Mouse (Mus musculus): Measurements from ENCODE around the gene C1qtnf9. TPM values are rescaled to one million over a fixed set of nuclear protein-coding genes. Genes with fewer than 3 reads are reported as not detected.

The C1qtnf9 gene
- polyA plus RNA-seq, 1 experiment from 2014 or later = not detected

DNA sequence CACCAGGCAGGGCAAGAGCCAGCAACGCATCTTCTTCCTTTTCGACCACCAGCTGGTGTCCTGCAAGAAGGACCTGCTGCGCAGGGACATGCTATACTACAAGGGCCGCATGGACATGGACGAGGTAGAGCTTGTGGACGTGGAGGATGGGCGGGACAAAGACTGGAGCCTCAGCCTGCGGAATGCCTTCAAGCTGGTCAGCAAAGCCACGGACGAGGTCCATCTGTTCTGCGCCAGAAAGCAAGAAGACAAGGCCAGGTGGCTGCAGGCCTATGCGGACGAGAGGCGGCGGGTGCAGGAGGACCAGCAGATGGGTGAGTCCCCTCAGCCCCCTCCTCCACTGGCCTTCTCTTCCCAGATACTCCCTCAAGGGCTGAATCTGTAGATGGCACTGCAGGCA, 11.7 kb upstream of the C1qtnf9 start:
- DNase-seq (ENCODE audit: low spot score) = no peak
- no peaks in the 10 kb centered on the region for H3K27me3 ChIP-seq (ENCODE audit: control insufficient read depth, insufficient read depth, low read length)
- no peaks in the 10 kb centered on the region for H3K4me1 ChIP-seq (replicated peaks; ENCODE audit: control insufficient read depth, insufficient read depth, low read length)
- H3K4me3 ChIP-seq (replicated peaks; ENCODE audit: low read length) = no peak overlapping the region
- H3K4me2 ChIP-seq (replicated peaks) = no peak overlapping the region
- no peak overlapping the region for H3K27ac ChIP-seq
- no peaks in the 10 kb centered on the region for H3K9me3 ChIP-seq (ENCODE audit: control insufficient read depth, low read length)
- H3K36me3 ChIP-seq (replicated peaks; ENCODE audit: control insufficient read depth, insufficient read depth) = peaks cover 25% of the 10 kb centered on the region
- ATAC-seq (ENCODE audit: low FRiP score) = no peak
- WGBS = 92% methylated on average over 15 of the region's 15 CpGs
- H3K9ac ChIP-seq = no peak overlapping the region

DNA sequence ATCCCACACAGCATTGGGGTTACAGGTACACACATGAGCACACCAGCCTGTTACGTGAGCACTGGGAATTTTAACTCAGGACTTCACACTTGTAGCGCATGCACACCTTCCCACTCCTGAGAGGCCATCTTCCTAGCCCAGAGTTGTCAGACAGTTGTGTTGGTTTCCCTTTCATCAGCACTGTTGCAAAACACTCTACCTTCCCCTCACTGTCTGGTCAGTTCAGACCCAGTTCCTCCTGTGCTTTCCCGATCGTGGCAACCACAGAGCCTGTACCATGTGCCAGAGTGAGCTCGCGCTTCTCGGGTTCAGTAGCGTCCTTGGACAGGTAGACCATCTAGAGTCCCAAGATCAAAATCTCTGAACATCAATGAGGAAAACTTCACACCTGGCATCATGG, 10.7 kb upstream of the C1qtnf9 start:
- no peaks in the 10 kb centered on the region for H3K9me3 ChIP-seq (ENCODE audit: control insufficient read depth, low read length)
- H3K27me3 ChIP-seq (ENCODE audit: control insufficient read depth, insufficient read depth, low read length) = no peaks in the 10 kb centered on the region
- WGBS = 95% methylated on average over 8 of the region's 8 CpGs
- peaks cover 25% of the 10 kb centered on the region for H3K36me3 ChIP-seq (replicated peaks; ENCODE audit: control insufficient read depth, insufficient read depth)
- H3K9ac ChIP-seq = no peak overlapping the region
- ATAC-seq (ENCODE audit: low FRiP score) (no peak), DNase-seq (ENCODE audit: low spot score) (no peak)
- no peaks in the 10 kb centered on the region for H3K4me1 ChIP-seq (replicated peaks; ENCODE audit: control insufficient read depth, insufficient read depth, low read length)
- H3K4me2 ChIP-seq (replicated peaks) = no peak overlapping the region
- no peak overlapping the region for H3K4me3 ChIP-seq (replicated peaks; ENCODE audit: low read length)
- no peak overlapping the region for H3K27ac ChIP-seq

DNA sequence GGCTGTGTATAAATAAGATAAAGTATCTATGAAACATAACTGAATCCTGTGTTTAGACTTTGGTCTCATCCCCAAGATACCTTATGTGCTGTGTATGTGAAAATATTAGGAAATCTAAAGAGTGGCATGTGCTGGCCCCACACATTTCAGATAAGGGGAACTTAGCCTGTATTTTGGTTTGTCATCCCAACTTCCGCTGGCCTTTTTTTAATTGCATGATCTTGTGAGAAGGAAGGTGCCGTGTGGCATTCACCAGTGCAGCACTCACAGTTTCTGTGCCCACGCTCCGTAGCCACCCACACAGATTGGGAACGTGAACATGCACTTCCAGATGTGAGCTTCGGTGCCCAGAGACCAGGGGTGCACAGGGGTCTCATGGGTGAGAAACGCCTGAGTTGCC, 10.2 kb upstream of the C1qtnf9 start:
- Histone ChIP-seq H3K36me3 (replicated peaks; ENCODE audit: control insufficient read depth, insufficient read depth) (peaks cover 25% of the 10 kb centered on the region), H3K27me3 (ENCODE audit: control insufficient read depth, insufficient read depth, low read length) (no peaks in the 10 kb centered on the region), H3K27ac (no peak overlapping the region), H3K4me2 (replicated peaks) (no peak overlapping the region), H3K9ac (no peak overlapping the region), H3K4me1 (replicated peaks; ENCODE audit: control insufficient read depth, insufficient read depth, low read length) (no peaks in the 10 kb centered on the region), H3K4me3 (replicated peaks; ENCODE audit: low read length) (no peak overlapping the region), H3K9me3 (ENCODE audit: control insufficient read depth, low read length) (no peaks in the 10 kb centered on the region)
- WGBS = 92% methylated on average over 7 of the region's 7 CpGs
- ATAC-seq (ENCODE audit: low FRiP score) = no peak
- DNase-seq (ENCODE audit: low spot score) = no peak

DNA sequence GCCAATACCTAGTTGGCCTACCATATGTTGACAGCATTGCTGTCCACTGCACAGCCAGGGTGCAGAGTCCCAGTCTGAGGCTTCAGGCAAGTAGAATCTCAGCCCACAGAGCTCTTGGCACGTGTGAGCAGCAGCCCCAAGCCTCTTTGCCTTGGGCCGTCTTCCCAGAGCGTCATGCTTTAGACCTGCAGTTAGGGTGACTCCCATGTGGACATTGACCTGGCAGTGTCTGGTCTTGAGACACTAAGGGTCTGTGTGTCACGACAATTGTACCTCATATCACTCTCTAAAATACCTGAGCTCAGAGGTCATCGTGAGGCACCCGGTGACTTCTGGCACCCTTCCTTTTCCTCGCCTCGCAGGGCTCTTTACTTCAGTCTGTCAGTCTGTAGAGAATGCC, 8.8 kb upstream of the C1qtnf9 start:
- Histone ChIP-seq H3K27ac (no peak overlapping the region), H3K9me3 (ENCODE audit: control insufficient read depth, low read length) (no peaks in the 10 kb centered on the region), H3K4me1 (replicated peaks; ENCODE audit: control insufficient read depth, insufficient read depth, low read length) (no peaks in the 10 kb centered on the region), H3K27me3 (ENCODE audit: control insufficient read depth, insufficient read depth, low read length) (no peaks in the 10 kb centered on the region), H3K9ac (no peak overlapping the region), H3K4me2 (replicated peaks) (no peak overlapping the region), H3K36me3 (replicated peaks; ENCODE audit: control insufficient read depth, insufficient read depth) (peaks cover 25% of the 10 kb centered on the region), H3K4me3 (replicated peaks; ENCODE audit: low read length) (no peak overlapping the region)
- ATAC-seq (ENCODE audit: low FRiP score) (no peak), DNase-seq (ENCODE audit: low spot score) (no peak)
- 97% methylated on average over 8 of the region's 8 CpGs for WGBS

DNA sequence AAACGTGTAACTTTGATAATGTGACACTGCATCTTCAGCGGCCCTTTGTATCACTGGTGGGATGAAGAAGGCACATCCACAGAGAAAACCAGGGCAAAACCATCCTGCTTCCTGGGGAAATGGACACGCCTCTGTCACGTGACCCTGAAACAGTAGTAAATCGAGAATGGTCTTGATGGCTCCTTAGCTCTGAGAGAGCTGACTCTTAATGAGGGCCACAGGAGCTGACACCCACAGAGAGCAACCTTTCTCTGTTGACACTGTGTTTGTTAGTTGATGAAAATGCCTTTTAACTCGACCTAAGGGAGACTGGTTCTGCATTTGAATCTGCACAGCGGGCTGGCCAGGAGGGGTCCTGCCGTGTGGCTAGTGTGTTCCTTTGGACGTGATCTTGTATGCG, 6.1 kb upstream of the C1qtnf9 start:
- Histone ChIP-seq H3K27ac (no peak overlapping the region), H3K9me3 (ENCODE audit: control insufficient read depth, low read length) (no peaks in the 10 kb centered on the region), H3K4me2 (replicated peaks) (no peak overlapping the region), H3K27me3 (ENCODE audit: control insufficient read depth, insufficient read depth, low read length) (no peaks in the 10 kb centered on the region), H3K4me3 (replicated peaks; ENCODE audit: low read length) (no peak overlapping the region), H3K36me3 (replicated peaks; ENCODE audit: control insufficient read depth, insufficient read depth) (peaks cover 11% of the 10 kb centered on the region; the same call in 1 of the 2 replicates), H3K9ac (no peak overlapping the region), H3K4me1 (replicated peaks; ENCODE audit: control insufficient read depth, insufficient read depth, low read length) (no peaks in the 10 kb centered on the region; the same call in 1 of the 2 replicates)
- WGBS = 70% methylated on average over 10 of the region's 10 CpGs
- DNase-seq (ENCODE audit: low spot score) (no peak), ATAC-seq (ENCODE audit: low FRiP score) (no peak)

DNA sequence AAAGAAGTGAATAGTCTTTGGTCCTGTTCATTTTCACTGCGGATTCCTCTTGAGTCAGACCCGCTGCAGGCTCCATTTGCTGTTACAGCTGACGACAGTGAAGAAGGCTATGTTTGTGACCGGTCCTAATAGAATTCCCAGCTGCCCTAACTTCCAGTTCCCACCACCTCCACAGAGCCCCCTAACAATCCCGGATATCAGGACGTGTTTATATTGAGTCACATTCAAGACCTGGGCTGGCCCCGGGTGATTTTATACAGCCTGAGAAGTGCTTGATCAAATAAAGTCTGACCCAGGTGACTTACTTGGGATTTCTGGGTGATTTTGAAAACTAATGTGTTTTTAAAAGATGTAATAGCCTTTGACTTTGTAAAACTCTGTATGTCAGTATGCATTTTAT, 5.2 kb upstream of the C1qtnf9 start:
- no peak overlapping the region for H3K4me2 ChIP-seq (replicated peaks)
- no peak overlapping the region for H3K27ac ChIP-seq
- no peaks in the 10 kb centered on the region for H3K9me3 ChIP-seq (ENCODE audit: control insufficient read depth, low read length)
- no peaks in the 10 kb centered on the region for H3K27me3 ChIP-seq (ENCODE audit: control insufficient read depth, insufficient read depth, low read length)
- H3K4me1 ChIP-seq (replicated peaks; ENCODE audit: control insufficient read depth, insufficient read depth, low read length) = no peaks in the 10 kb centered on the region; the same call in 1 of the 2 replicates
- DNase-seq (ENCODE audit: low spot score) (no peak), ATAC-seq (ENCODE audit: low FRiP score) (no peak)
- peaks cover 9% of the 10 kb centered on the region; the same call in 1 of the 2 replicates for H3K36me3 ChIP-seq (replicated peaks; ENCODE audit: control insufficient read depth, insufficient read depth)
- no peak overlapping the region for H3K9ac ChIP-seq
- H3K4me3 ChIP-seq (replicated peaks; ENCODE audit: low read length) = no peak overlapping the region
- 76% methylated on average over 7 of the region's 7 CpGs for WGBS

DNA sequence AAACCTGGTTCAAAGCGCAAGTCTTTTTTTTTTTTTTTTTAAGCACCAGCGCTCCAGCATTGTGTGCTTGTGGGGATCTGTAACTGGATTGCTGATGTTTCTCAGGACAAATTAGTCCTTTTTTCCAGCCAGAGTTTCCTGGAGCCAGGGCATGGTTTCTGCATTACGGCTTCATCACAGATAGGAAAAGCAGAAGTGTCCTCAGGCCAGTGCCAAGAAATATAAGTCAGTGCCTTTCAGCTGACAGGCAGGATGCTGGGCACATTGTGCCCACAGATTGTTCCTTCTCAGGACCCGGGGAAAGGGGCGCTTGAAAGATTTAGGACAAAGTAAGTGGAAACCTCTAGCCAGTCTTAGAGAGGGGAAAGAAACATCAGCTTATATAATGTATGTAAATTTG, 4.2 kb upstream of the C1qtnf9 start:
- H3K4me1 ChIP-seq (replicated peaks; ENCODE audit: control insufficient read depth, insufficient read depth, low read length) = no peaks in the 10 kb centered on the region; the same call in 1 of the 2 replicates
- ATAC-seq (ENCODE audit: low FRiP score) (no peak), DNase-seq (ENCODE audit: low spot score) (no peak)
- no peak overlapping the region for H3K27ac ChIP-seq
- no peaks in the 10 kb centered on the region for H3K9me3 ChIP-seq (ENCODE audit: control insufficient read depth, low read length)
- H3K9ac ChIP-seq = no peak overlapping the region
- H3K4me2 ChIP-seq (replicated peaks) = no peak overlapping the region
- H3K4me3 ChIP-seq (replicated peaks; ENCODE audit: low read length) = no peak overlapping the region
- H3K36me3 ChIP-seq (replicated peaks; ENCODE audit: control insufficient read depth, insufficient read depth) = peaks cover 9% of the 10 kb centered on the region; the same call in 1 of the 2 replicates
- H3K27me3 ChIP-seq (ENCODE audit: control insufficient read depth, insufficient read depth, low read length) = no peaks in the 10 kb centered on the region
- WGBS = 85% methylated on average over 5 of the region's 5 CpGs

DNA sequence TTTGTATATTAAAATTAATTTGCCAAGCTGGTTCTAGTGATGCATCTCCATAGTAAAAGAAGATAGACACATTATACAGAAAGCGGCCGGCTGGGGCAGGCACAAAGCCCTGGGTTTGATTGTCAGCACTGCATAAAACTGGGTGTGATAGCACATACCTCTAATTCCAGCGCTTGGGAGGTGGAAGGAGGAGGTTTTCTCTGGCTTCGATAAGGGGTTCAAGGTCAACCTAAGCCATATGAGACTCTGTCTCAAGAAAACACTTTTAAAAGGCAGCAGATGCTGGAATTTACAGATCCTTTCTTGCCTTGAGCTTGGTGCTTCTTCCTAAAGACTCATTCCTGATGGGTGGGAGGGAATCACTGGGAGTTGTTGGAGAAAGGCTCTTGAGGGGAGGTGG, 3.4 kb upstream of the C1qtnf9 start:
- DNase-seq (ENCODE audit: low spot score) = no peak
- H3K27ac ChIP-seq = no peak overlapping the region
- no peak overlapping the region for H3K4me2 ChIP-seq (replicated peaks)
- H3K9me3 ChIP-seq (ENCODE audit: control insufficient read depth, low read length) = no peaks in the 10 kb centered on the region
- no peak overlapping the region for H3K9ac ChIP-seq
- WGBS = 80% methylated on average over 4 of the region's 4 CpGs
- no peaks in the 10 kb centered on the region; the same call in 1 of the 2 replicates for H3K4me1 ChIP-seq (replicated peaks; ENCODE audit: control insufficient read depth, insufficient read depth, low read length)
- H3K27me3 ChIP-seq (ENCODE audit: control insufficient read depth, insufficient read depth, low read length) = no peaks in the 10 kb centered on the region
- H3K36me3 ChIP-seq (replicated peaks; ENCODE audit: control insufficient read depth, insufficient read depth) = peaks cover 9% of the 10 kb centered on the region; the same call in 1 of the 2 replicates
- ATAC-seq (ENCODE audit: low FRiP score) = no peak
- H3K4me3 ChIP-seq (replicated peaks; ENCODE audit: low read length) = no peak overlapping the region

DNA sequence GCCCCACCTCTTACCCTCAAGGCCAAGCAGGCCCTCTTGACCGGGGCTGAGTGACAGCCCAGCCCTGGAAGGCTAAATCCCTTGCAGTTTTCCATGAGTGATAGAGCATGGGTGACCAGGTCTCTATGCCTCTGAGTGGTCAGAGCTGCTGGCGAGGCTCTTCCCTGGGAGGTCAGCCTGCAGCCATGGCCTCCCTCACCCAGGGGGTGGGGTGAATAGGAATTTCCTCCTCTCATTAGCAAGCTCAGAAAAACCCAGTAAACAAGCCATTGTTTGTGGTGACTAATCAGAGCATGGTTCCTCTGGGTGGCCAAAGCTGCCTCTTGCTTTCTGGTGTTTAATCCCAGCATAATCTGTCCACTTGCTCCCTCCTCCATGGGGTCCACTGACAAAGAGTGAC, 2.9 kb upstream of the C1qtnf9 start:
- Histone ChIP-seq H3K4me1 (replicated peaks; ENCODE audit: control insufficient read depth, insufficient read depth, low read length) (no peaks in the 10 kb centered on the region; the same call in 1 of the 2 replicates), H3K9ac (no peak overlapping the region), H3K4me2 (replicated peaks) (no peak overlapping the region), H3K27ac (no peak overlapping the region), H3K4me3 (replicated peaks; ENCODE audit: low read length) (no peak overlapping the region), H3K27me3 (ENCODE audit: control insufficient read depth, insufficient read depth, low read length) (no peaks in the 10 kb centered on the region), H3K9me3 (ENCODE audit: control insufficient read depth, low read length) (no peaks in the 10 kb centered on the region), H3K36me3 (replicated peaks; ENCODE audit: control insufficient read depth, insufficient read depth) (peaks cover 9% of the 10 kb centered on the region; the same call in 1 of the 2 replicates)
- ATAC-seq (ENCODE audit: low FRiP score) = no peak
- 67% methylated on average over 2 of the region's 2 CpGs for WGBS
- DNase-seq (ENCODE audit: low spot score) = no peak

DNA sequence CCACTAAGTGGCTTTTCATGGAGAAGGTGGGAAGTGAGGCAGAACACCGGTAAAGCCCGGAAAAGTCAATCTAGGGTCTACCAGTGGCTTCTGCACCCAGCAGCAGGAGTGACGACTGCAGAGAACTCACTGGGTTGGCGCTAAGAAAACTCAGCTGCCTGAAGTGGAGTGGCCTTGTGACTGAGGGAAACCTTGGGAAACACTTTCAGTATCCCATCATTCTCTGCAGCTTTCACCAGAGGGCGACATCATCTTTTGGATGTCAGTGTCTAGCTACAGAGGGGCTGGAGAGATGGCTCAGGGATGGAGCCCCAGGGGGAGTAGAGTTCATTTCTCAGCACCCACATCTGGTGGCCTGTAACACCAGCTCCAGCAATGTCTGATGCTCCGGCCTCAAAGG, 1.4 kb downstream of the C1qtnf9 start:
- Histone ChIP-seq H3K4me3 (replicated peaks; ENCODE audit: low read length) (no peak overlapping the region), H3K27me3 (ENCODE audit: control insufficient read depth, insufficient read depth, low read length) (no peaks in the 10 kb centered on the region), H3K9ac (no peak overlapping the region), H3K9me3 (ENCODE audit: control insufficient read depth, low read length) (no peaks in the 10 kb centered on the region), H3K4me2 (replicated peaks) (no peak overlapping the region), H3K4me1 (replicated peaks; ENCODE audit: control insufficient read depth, insufficient read depth, low read length) (no peaks in the 10 kb centered on the region; the same call in none of the 2 replicates), H3K36me3 (replicated peaks; ENCODE audit: control insufficient read depth, insufficient read depth) (no peaks in the 10 kb centered on the region), H3K27ac (no peak overlapping the region)
- no peak for ATAC-seq (ENCODE audit: low FRiP score)
- WGBS = 45% methylated on average over 6 of the region's 6 CpGs
- DNase-seq (ENCODE audit: low spot score) = no peak

Data from hindbrain, embryonic 14.5 days (tissue).